Mouse (Mus musculus): ENCODE measurements around the gene Creb1.
A peak's percentile ranks its signal among the peaks of the same experiment; 100 is the strongest.
"Not testable (repeated sequence)": the region's sequence is repeated elsewhere in the genome, so short reads cannot be mapped to it uniquely, and the experiment has no call there.

The Creb1 gene

DNA sequence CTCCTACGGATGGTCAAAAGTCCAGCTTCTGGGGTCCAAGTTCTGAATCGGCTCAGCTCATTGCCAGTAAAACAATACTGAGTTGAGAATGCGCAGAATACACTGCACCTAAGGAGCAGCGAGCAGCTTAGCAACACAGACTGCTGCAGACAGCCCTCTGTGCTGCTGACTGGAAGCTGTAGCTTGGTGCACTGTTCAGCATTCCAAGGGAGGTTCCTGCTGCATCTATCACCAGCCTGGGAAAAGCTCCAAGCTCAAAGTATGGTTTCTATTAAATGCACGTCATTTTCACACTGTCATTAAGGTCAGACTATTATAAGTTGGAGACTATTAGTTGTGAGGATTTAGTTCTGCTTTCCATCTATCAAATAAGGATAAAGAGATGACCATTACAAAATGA lies 88.7 kb downstream of the Creb1 start:
- no peak for DNase-seq

DNA sequence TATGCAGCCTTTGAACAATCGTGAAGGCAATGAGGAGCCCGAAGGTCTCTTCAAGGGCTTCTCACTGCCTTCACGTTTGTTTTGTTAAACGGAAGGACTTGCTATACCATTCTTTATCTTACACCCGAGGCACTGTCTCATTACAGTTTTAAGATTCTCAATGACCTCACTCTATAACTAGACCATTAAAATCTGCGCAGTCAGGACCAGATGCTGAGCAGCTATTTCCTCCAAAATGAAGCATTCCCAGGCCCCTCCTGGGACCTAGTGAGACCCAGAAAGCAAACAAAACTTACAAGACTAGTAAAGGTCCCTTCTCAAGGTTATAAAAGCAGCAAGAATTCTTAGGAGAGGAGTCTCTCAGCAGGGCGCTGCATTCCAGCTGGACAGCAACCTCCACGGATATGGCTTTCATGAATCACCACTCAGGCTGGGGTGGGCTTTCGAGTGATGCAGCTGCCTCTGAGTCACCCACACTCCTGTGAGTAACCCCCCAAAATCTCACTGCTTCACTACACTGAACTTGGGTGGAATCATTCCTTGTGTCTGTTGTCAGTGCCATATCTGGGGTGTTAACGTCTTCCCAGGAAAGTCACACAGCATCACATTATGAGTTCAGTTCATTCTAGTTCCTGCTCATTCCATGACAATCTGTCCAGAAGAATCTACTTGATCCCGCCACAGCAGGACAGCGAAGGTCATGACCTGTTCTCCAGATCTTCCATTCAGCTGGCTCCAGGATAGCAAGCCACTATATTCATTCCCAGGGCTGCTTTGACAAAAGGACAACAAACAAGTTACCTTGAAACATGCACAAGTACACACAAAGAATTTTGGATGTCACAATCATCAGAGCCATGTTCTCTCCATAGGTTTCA lies 91.4 kb downstream of the Creb1 start:
- DNase-seq = no peak

DNA sequence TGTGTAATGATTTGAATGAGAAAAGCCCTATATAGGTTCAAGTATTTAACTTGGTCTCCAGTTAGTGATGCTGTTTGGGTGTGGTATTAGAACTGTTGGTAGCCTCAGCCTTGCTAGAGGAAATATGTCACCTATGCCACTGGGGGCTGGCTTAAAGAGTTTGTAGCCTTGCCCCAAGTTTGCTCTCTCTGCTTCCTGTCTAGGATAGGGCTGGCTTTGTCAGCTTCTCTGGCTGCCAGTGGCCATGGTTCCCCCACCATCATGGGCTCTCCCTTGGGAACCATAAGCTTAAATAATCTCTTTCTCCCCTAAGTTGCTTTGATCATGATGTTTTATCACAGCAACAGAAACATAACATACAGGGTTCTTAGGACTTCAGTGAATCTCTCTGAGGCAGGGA lies 92.8 kb downstream of the Creb1 start:
- DNase-seq = no peak

DNA sequence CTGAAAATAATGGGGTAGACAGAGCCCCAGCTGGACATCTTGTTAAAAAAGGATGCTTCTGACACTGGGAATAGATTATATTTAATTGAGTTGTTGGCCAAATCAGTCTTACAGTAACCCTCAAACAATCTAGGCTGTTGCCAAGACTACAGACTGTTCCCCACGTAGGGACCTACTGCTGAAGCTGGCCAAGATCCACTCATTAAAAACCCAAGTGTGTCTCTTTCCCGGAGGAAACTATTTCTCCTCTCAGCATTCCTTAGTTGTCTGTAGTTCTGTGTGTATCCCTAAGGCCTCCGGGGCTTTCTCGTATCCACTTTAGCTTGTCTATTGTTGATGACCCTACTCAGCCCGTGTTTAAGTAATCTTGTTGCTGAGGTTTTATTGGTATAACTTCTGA lies 99.1 kb downstream of the Creb1 start:
- DNase-seq = no peak

DNA sequence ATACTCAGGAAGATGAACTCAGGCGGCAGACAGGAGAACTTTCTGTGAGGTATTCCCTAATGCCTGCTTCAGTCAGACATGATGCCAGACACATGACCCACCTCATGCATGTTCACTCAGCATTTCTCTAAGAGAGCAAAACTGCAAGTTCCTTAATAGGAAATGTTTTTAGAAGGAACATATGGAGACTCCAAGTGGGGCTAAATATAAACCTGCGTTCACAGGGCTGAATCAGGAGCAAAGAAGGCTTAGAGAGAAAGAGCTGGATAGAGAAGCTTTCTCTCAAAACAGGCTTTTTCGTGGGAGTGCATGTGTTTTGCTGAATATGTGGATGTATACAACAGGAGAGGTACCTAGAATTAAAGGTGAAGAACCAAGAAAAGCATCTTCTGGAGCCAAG lies 100.8 kb downstream of the Creb1 start:
- DNase-seq = no peak

DNA sequence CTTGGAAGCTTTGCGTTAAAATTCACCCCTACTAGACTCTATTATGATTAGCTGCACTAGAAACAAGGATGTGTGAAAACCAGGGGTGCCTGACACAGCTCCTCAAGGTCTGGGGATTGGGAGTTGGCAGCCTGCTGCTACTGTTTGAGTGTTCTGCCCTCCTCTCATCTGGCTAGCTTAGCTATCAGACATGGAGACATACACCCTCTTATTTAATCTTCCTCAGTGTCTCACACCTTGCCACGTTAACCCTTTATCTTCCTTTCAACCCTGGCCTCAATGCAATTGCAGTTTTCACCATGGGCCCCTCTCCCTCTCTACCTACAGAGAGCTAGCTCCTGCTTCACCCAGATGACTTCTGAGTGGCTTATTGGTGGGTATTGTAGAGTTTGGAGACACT lies 103.2 kb downstream of the Creb1 start:
- no peak for DNase-seq

DNA sequence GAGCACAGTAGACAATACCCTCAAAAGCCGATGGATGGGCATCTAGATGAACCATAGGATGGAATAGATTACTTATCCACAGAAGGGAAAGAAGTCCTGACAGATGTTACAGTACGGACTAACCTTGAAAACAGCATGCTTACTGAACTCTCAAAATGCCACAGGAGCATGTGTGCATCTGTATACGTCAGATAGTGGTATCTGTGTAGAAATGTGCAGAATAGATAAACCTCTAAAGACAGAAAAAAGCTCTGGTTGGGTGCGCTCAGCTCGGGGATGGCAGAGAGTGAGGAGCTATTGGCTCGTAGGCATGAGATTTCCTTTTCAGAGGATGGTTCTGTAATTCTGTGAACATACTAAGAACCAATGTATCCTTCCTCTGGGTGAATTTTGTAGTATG lies 106.8 kb downstream of the Creb1 start:
- no peak for DNase-seq

DNA sequence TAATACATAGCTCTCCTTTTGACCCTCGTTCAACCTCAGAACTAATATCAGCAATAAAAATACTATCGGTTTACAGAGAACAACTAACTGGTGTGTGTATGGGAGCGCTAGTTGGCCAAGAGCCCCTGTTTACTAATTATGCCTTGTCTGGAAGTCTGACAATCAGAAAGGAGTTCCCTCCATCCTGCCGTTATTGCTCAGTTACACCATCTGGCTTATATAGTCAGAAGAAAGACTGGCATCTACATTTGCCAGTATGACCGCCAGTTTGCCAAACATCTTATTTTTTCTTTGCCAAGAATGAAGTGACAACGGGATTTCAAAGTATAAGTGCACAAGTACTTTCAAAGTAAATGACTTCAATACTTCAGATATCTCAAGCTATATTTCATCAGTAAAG lies 108.6 kb downstream of the Creb1 start:
- DNase-seq = peak in 1 of 2 experiments; percentile 16

DNA sequence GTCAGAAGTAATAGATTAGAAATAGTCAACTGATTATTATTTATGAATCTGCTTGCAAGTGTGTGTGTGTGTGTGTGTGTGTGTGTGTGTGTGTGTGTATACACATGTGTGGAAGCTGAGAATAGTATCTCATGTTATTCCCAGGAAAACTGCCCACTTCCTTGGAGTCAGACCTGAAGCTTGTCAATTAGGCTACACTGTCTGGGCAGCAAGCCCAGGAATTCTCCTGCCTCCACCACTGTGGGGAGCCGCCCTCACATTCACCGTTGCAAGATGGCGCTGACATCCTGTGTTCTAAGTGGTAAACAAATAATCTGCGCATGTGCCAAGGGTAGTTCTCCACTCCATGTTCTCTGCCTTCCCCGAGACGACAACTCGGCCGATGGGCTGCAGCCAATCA lies 110.1 kb downstream of the Creb1 start:
- DNase-seq = not testable (repeated sequence)

DNA sequence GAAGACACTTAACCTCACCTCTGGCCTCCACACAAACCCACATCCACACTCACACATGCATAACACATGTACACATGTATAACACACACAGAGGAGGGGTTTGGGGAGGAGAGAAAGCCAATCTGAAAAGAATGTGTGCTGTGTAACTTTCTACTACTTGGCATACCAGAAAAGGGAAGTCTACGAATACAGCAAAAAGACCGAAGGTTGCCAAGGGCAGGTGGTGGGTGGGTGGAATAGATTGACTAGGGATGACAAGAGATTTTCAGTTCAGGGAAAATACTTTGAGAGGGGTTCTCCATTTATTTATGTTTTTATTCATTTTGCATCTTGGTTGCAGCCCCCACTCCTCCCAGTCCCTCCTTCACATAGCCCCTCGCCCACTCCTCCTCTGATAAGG lies 112.1 kb downstream of the Creb1 start:
- no peak for DNase-seq

DNA sequence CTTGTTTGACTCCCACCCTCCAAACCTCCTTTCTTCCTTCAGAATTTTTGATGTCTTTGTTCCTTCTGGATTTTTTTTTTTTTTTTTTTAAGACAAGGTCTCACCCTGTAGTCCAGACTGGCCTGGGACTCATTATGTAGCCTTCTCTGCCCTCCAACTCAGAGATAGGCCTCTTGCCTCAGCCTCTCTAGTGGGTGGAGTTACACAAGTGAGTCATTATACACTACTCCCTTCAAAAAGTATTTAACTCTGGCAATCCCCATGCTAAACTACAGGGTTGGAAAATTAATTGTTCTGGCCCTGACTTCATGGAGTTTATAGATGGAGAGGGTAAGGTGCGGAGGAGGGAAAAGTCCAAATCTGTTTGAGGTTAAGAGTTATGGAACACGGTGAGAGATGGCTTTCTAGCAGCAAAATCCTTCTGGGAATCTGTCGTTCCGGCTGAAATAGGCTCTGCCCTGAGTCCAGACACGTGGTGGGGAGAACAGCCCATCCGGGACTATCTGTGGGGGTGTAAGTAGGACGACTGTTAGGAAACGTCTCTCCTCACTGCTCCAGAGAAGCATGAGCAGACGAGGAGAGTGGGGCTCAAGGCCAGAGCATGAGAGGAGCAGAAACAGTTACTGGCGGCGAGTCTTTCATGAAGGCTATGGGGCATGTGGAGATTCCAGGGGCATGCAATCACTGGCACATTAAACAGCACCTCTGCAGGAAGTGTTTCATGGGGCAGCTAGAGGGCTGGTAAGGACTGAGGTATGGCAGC lies 117.1 kb downstream of the Creb1 start:
- no peak for DNase-seq

DNA sequence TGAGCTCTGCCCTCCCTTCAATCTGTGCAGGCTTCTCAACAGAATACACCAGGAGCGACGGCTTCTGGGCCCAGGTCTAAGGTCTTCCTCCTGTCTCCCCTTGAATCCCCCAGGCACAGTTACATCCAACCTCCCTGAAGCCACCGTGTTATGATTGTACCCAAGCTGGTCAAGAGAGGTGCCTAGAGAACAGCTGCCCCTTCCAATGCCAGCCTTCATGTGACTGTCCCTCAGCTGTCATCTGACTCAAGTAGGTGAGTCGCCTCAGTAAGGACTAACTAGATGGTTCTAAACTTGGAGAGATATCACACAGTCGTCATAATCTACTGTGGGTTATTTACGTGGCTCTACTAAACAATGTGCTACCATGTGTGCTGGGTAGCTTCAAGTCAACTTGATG lies 121.3 kb downstream of the Creb1 start:
- DNase-seq = no peak
